Mouse (Mus musculus) bone marrow macrophage, adult 2 months (primary cell): Measurements from ENCODE around the gene Zfp28.

ENCODE experiments used
- CTCF ChIP-seq: IDR thresholded peaks from 2 replicates; pipeline ENCODE4 v1.5.1; 2012; ENCODE audit warnings: low read depth, mild to moderate bottlenecking, low read length, moderate library complexity
- POLR2A ChIP-seq: IDR thresholded peaks from 2 replicates; pipeline ENCODE4 v1.6.1; 2012; ENCODE audit warnings: mild to moderate bottlenecking, low read depth, low read length, borderline replicate concordance

GRCm38 (mm10) chr7:6415442-6415787 lies 32.3 kb downstream of the Zfp28 start:
- TF ChIP-seq CTCF (no peak), POLR2A (no peak)
